Mouse (Mus musculus): ENCODE measurements around the gene Rom1.
A peak's percentile ranks its signal among the peaks of the same experiment; 100 is the strongest.
"Not testable (repeated sequence)": the region's sequence is repeated elsewhere in the genome, so short reads cannot be mapped to it uniquely, and the experiment has no call there.

Gene Rom1

DNA sequence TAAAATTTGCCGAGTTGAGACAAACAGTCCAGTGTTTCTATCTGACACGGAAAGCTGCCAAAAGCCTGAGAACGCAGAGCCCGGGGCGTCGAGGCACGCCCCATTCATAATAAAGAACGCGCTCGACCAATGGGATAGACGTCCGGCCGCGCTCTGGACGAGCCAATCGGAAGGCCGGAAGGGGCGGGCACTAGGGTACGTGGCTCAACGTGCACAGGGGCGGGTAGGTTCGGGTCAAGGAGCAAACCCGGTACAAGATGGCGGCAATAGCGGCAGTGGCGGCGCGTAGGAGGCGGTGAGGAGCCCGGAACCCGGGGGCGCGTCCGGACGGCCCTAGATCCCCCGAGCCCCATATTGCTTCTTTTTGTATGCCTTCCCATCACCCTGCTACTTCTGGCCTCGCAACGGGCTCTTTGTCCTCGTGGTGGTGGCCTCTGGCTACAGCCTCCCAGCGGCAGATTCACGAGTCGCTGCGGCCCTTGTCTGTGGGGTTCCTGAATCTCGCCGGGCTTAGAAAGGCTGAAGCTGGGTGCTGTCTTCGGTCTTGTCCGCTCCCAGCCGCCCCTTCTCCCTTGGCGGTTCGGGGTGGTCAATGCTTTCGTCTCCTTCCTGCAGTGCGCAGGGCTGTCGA is 31.2 kb downstream of the Rom1 start, which contains the start of gene Ganab:
TSS of gene Ganab (plus strand) at position 207 of the 631 bp plus-strand sequence.
- peak; percentile 92 for DNase-seq (ENCODE audit: low read depth, low spot score)

DNA sequence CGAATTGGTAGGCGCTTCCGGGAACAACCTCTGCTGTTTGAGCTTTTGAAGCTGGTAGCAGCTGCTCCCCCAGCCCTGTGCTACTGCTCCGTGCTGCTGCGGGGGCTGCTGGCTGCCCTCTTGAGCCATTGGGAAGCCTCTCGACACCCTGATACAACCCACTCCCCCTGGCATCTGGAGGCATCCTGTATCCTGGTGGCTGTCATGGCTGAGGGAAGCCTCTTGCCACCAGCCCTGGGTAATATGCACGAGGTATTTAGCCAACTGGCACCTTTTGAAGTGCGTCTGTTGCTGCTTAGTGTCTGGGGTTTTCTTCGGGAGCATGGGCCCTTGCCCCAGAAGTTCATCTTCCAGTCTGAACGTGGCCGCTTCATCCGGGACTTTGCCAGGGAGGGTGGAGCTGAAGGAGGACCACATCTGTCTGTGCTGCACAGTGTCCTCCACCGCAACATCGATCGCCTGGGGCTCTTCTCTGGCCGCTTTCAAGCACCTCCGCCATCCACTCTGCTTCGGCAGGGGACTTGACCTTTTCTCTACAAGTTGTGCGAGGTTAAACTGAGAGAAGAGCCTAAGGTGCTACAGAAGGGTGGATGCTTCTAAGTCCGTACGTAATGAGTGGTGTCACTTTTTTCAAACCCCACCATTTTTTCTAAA is 31.8 kb downstream of the Rom1 start:
- not testable (repeated sequence) for DNase-seq (ENCODE audit: low read depth, low spot score)

DNA sequence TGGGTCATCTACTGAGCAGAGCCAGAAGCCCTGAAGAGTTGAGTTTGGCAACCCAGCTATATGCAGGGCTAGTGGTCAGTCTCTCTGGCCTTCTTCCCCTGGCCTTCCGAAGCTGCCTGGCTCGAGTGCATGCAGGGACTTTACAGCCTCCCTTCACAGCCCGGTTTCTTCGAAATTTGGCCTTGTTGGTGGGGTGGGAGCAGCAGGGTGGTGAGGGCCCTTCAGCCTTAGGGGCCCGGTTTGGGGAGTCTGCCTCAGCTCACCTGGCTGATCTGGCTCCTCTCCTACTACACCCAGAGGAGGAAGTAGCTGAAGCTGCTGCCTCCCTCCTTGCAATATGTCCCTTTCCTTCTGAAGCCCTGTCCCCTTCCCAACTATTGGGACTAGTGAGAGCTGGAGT is 32.9 kb downstream of the Rom1 start:
- DNase-seq (ENCODE audit: low read depth, low spot score), result not testable (repeated sequence)

DNA sequence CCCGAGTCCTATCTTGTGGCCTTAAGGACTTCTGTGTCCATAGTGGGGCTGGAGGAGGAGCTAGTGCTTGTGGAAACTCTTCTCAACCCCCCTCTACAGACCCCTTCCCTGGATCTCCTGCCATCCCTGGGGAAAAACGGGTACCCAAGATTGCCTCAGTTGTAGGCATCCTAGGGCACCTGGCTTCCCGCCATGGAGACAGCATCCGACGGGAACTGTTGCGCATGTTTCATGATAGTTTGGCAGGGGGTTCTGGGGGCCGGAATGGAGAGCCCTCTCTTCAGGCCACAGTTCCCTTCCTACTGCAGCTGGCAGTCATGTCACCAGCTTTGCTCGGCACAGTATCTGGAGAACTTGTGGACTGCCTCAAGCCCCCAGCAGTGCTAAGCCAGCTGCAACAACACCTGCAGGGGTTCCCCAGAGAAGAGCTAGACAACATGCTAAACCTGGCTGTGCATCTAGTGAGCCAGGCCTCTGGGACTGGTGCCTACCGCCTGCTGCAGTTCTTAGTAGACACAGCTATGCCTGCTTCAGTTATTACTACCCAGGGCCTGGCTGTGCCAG is 33.7 kb downstream of the Rom1 start:
- DNase-seq (ENCODE audit: low read depth, low spot score), result no peak

DNA sequence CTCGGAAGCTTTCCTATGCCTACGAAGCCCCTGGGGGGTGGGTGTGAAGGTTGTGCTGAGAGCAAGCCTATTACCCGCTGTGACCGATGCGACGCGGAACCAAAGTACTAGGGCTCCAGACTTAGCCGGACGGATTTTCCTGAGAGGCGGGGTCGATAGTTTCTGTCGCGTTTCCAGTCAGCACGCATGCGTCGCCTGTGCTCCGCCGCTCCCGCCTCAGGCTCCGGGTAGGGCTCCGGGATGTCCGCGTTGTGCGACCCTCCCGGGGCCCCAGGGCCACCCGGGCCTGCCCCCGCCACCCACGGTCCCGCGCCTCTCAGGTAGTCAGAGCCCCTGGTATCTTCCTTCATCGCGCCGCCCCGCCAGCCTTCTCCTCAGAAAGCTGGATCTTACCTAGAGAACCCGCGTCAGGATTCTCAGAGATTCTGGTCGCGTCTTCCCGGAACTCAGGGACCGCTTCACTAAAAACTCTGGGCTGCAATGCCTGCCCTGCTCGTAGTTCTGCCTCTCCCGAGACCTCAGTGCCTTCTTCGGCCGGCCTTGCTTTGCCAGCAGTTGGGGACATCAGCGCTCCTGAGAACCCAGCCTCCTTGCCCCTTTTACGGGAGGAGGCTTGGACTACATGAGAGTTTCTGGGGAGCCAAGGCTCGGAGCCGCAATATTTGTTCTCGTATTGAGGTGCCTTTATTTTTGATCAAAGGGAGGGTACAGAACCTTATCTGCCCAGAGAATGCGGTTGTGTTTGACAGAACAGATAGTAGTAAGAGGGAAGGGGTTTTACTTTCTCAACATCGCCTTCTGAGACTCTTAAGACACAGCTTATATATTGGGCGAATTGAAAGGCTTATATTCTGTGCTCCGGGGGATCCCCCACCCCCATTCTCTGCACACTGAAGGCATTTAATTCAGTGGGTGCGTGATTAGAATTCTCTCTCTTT is 36.1 kb downstream of the Rom1 start, which contains the start of gene Ints5:
TSS of gene Ints5 (plus strand) at position 177 of the 938 bp plus-strand sequence.
- DNase-seq (ENCODE audit: low read depth, low spot score), result peak; percentile 70

DNA sequence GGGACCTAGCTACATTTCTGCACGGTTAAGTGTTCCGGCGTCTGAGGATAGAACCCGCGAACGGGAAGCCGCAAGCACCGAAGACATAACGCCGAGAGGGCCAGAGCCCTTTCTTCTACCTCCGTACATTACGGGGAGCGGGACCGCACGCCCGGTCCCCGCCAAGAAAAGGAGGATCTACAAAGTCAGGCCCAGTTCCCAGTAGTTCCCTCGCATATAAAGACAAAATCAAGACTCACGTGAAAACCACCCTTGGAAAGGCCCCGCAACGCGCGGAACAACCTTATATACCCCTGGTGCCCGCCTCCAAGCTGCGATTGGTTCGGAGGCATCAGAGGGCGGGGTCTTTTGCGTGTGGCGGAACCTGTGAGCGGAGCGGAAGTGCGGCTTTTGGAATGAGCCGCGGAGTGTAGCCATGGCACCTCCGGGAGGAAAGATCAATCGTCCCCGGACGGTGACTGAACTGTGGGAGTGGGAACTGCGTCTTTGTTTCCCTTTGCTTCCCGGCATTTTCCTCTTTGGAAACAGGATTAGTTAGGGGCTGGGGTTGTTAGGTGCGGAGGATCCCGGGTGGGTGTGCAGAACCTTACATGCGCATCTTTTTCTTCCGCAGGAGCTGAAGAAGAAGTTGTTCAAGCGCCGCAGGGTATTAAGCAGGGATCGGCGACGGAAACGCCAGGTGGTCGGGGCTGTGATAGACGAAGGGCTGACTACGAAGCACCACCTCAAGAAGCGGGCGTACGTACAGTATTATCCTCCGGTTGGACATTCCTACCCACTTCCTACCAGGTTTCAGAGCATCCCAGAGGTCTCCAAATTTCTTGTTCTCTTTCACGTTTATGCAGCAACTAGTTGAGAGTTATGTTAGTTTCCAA is 40.4 kb downstream of the Rom1 start, which contains the start of the genes 1810009A15Rik and Gm49416:
TSS of gene 1810009A15Rik (plus strand) at position 343 of the 875 bp plus-strand sequence.
TSS of gene Gm49416 (plus strand) at position 416 of the 875 bp plus-strand sequence.
- peak; percentile 94 for DNase-seq (ENCODE audit: low read depth, low spot score)

DNA sequence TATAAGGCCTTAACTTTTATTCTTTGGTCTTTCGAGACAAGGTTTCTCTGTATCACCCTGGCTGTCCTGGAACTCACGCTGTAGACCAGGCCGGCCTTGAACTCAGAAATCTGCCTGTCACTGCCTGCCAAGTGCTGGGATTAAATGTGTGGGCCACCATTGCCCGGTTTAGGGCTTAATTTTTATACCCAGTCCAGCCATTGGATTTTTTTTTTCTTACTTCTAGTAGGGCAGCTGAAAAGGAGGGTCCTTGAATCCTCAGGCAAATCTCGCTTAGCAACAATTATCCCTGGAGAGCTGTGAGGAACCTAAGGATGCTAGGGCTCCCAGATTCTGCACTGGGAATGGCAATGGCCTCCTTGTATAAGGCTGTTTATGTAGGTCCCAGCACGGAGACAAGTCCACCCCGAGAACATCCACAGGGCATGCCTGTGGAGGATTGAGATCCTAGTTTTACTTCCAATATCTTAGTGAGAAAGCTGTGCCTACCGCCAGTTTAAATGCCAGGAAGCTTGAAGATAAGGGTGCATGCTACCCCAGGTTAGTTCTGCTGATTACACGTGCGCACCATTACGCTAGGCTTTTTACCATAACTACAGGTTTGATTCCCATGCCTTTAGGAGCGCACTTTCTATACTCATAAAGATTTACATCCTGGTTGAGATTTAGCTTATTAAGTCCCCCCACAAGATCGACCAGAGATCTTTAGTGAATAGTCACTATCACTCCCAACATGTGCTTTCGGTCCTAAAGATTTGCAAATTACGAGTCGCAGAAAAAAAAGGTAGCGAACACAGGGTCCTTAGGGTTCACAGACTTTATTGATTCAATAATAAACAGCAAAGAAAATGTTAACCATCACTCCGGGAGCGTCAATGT is 41.3 kb downstream of the Rom1 start:
- DNase-seq (ENCODE audit: low read depth, low spot score), result no peak

DNA sequence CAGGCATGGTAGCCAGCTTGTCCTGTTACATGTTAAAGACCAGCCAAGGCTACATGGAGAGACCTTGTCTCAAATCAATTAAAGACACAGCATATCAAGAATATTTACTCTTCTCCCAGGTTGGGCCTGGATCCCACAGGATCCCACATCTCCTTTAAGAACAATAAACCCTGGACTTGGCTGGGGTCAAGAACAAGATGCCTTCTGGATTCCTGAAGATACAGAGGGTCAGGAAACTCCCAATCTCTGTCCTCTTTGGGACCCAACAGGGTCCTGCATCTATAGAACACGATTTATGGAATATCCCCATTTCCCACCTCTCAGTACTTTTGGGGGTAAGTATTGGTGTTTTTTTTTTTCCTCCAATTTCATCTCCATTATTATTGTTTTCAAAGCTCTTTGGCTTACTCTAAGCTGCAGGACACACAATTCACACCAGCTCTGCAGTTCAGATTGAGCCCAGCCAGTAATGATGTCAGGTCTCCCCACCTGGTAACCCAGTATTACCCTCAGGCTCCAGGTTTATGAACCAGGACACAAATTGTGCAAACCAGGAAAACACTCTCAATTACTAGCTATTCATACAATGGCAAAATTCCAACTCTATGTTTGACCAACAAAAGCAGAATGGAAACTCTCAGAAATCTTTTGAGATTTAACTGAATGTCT is 42.1 kb downstream of the Rom1 start:
- DNase-seq (ENCODE audit: low read depth, low spot score), result no peak

DNA sequence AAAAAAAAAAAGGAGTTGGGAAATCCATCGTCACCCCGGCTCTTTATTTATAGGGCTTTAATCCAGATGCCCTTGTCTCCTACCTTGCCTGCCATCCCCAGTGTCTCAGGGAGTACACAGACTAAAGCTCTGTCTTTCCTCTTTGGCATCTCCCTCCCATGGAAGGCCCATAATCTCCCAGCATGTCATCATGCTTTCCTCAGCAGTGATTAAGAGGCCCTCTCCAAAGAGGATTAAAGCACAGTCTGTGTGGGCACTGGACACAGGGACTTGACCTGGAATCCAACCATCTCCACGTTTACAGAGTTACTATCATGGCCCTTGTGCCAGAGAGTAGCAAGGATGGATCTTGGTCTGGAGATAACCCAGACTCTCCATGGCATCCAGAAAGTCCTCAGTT is 45.5 kb downstream of the Rom1 start, which contains the start of the genes Lbhd1 and Gm49403:
TSS of gene Lbhd1 (plus strand) at position 117 of the 400 bp plus-strand sequence.
TSS of gene Gm49403 (plus strand) at position 315 of the 400 bp plus-strand sequence.
- no peak for DNase-seq (ENCODE audit: low read depth, low spot score)

DNA sequence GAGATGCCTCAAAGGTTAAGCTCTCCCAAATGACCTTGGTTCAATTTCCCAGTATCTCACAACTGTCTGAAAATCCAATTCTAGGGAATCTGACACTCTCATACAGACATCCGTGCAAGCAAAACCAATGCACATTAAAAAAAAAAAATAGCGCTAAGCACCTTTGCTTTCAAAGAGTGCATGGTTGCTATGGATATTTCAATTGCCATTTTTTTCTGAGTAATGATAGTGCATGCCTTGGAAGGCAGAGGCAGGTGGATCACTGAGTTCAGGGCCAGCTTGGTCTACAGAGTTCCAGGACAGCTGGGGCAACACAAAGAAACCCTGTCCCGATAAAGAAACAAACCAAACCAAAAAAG is 48.1 kb downstream of the Rom1 start:
- DNase-seq (ENCODE audit: low read depth, low spot score), result no peak

DNA sequence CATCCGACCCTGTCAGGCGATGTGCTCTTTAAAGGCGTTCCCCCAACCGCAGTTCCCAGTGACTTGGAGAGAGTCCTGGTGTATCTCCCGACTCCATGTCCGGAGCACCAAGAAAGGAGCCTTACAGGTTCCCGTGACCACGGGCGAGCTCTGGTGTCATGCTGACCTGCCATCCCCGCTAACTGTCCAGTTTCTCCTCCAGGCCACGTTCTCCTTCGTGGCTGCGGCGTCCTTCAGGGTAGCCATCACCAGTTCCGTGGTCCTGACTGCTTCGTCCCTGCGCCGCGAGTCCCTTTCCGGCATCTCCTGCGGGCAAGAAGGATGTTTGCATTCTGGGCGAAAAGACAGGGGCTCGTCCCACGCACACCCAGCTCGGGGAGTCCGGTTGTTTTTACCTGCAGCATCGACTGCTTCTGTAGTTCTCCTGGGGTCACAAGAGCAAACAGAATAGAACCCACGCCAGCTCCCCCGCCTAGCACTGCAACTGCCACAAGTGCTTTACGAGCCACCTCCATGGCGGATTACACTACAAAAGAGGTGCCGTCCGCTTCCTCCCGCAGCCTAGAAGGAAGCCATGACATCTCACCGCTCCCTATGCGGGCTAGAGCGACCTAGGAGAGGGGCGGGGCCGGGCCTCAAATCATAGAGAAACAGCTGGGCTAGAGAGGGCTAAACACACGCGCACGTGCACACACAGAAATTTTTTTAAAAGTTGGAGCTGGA is 48.7 kb downstream of the Rom1 start, which contains the start of gene Uqcc3:
TSS of gene Uqcc3 (minus strand) at position 613 of the 723 bp plus-strand sequence.
- peak; percentile 71 for DNase-seq (ENCODE audit: low read depth, low spot score)

Measured in skeletal muscle tissue, adult 2 months (tissue).